Mouse (Mus musculus): ENCODE results near the gene Cdk5.

- TF ChIP-seq EP300 (IDR thresholded peaks at IDR 0.05) (no peak; the same call in 1 of the 2 replicates), CTCF (IDR thresholded peaks at IDR 0.05) (peak; percentile 94)
Observed at GRCm38 (mm10) chr5:24393392-24393997, 29.8 kb downstream of the Cdk5 start, which contains the start of gene Abcb8.
